Mouse (Mus musculus) thymus, adult 2 months (tissue): Measurements from ENCODE around the gene Hoxc10. TPM values are rescaled to one million over a fixed set of nuclear protein-coding genes. Genes with fewer than 3 reads are reported as not detected.

Experiments used
- DNase-seq: peaks from one replicate; pipeline ENCODE4 v3.0.0; 2021
- H3K27ac ChIP-seq: fragments of 200-500 bp; 2 replicates; pipeline ENCODE4 v1.5.1; 2012; ENCODE audit warnings: low read length, control low read depth; ENCODE audit not compliant: control insufficient read depth, insufficient read depth
- H3K27me3 ChIP-seq: fragments of 200-500 bp; 2 replicates; pipeline ENCODE4 v1.6.1; 2012; ENCODE audit warnings: mild to moderate bottlenecking, low read length, moderate library complexity, mixed read lengths; ENCODE audit not compliant: control insufficient read depth, insufficient read depth
- H3K36me3 ChIP-seq: fragments of 200-500 bp; 2 replicates; pipeline ENCODE4 v1.6.1; 2012; ENCODE audit warnings: mild to moderate bottlenecking, low read length, moderate library complexity; ENCODE audit not compliant: control insufficient read depth, insufficient read depth
- H3K4me1 ChIP-seq: fragments of 200-500 bp; replicated peaks from 2 replicates; pipeline ENCODE4 v1.6.1; 2012; ENCODE audit warnings: low read length; ENCODE audit not compliant: control insufficient read depth, insufficient read depth
- H3K4me3 ChIP-seq: fragments of 200-500 bp; 2 replicates; pipeline ENCODE4 v1.5.1; 2012; ENCODE audit warnings: mild to moderate bottlenecking, low read length, control low read depth, moderate library complexity; ENCODE audit not compliant: control insufficient read depth, insufficient read depth
- CTCF ChIP-seq: fragments of 200-500 bp; IDR thresholded peaks from 2 replicates; pipeline ENCODE4 v1.5.1; 2012; ENCODE audit warnings: mild to moderate bottlenecking, control low read depth, low read length, moderate library complexity, borderline replicate concordance; ENCODE audit not compliant: control insufficient read depth, poor library complexity, insufficient read depth; ENCODE audit errors: extremely low read depth
- POLR2A ChIP-seq: fragments of 200-500 bp; IDR thresholded peaks from 2 replicates; pipeline ENCODE4 v1.6.1; 2012; ENCODE audit warnings: mild to moderate bottlenecking, low read length, control low read depth, moderate library complexity; ENCODE audit not compliant: control insufficient read depth, poor library complexity, insufficient read depth; ENCODE audit errors: extremely low read depth
- WGBS: fragments of 180-500 bp; shearing (Covaris S2); methylation state at CpG from one replicate; pipeline ENCODE4 v1.1.7; 2018; 5-methylcytosine and 5-hydroxymethylcytosine counted together
- polyA plus RNA-seq: library from polyadenylated mRNA; depleted of rRNA; stranded (reverse); fragments of >200 nt; gene quantifications from 2 replicates; pipeline ENCODE4 v1.2.3, GENCODE M21; 2012

The Hoxc10 gene
- polyA plus RNA-seq, 1 experiment: 0.15 TPM

DNA sequence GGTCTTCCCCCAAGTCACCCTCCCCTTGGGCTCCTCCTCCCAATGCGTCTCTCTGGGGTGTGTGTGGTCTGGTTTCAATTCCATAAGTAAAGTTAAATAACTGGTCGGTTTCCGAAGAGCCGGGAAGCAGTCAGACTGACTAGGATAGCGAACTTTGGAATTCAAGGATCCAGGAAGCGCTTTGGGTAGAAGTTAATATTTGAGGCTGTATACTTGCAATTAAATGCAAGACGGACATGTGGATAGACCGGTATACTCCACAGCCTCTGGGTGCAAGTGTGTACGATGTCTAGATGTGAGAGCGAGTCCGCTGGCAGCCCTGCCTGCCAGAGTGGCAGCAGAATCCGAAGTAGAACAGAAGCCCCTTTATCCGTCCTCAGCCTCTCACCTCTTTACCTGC, 4.1 kb upstream of the Hoxc10 start:
- TF ChIP-seq POLR2A: no peak
- TF ChIP-seq CTCF: no peak
- no peak overlapping the region for H3K27ac ChIP-seq
- 16% methylated on average over 13 of the region's 13 CpGs for WGBS
- no peaks in the 10 kb centered on the region for H3K4me1 ChIP-seq
- no peak for DNase-seq
- H3K27me3 ChIP-seq: peaks cover 43% of the 10 kb centered on the region
- no peak overlapping the region for H3K4me3 ChIP-seq
- H3K36me3 ChIP-seq: no peaks in the 10 kb centered on the region

GRCm38 (mm10) chr15:102963259-102963658, 3.3 kb upstream of the Hoxc10 start:
- Histone ChIP-seq H3K4me3 (no peak overlapping the region), H3K4me1 (no peaks in the 10 kb centered on the region), H3K27ac (no peak overlapping the region), H3K36me3 (no peaks in the 10 kb centered on the region), H3K27me3 (peaks cover 39% of the 10 kb centered on the region)
- no peak for DNase-seq
- 16% methylated on average over 8 of the region's 8 CpGs for WGBS
- TF ChIP-seq POLR2A: no peak
- TF ChIP-seq CTCF: no peak

DNA sequence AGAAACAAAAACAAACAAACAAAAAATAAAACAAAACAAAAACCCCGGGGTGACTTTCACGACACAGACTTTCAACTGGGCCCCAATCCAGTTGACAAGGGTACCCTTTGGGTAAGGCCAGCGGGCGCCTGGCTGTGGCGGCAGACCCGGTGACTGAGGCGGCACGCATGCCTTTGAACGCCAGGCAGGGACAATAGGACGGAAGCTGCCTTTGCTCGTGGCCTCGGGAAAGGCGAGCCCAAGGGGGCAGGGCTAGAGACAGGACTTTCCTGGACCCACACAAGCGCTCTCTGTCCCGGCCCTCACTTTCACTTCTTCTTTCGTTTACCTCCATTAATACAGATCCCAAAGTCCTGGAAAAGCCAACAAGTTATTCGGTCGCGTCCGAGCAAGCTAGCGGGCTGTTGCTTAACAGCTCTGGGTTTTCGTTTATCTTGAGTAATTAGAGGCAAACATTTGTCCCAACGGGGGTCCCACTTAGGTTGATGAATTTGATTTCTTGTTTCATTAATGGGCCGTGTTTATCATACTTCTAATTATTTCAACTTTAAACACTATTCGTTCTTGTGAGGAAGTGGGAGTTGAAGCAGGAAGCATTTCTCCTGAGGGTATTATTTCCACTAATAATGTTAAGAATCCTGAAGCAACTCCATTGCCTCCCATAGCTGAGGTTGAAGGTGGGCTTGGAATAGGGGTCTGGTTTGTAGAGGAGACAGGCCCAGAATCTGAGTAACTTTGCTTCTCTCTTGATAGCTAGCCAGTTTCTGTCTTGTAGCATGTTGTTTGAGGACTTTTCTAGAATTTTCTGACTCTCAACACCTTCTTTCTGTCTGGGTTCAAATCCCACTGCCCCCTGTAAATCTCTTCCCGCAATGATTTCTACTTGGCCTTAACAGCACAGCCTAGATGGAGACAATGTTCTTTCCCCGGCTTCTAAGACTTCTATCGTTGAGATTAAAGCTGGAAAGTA, 2.6 kb upstream of the Hoxc10 start:
- Histone ChIP-seq H3K36me3 (no peaks in the 10 kb centered on the region), H3K4me3 (no peak overlapping the region), H3K27me3 (peaks cover 42% of the 10 kb centered on the region), H3K4me1 (no peaks in the 10 kb centered on the region), H3K27ac (no peak overlapping the region)
- no peak for DNase-seq
- WGBS: 5% methylated on average over 28 of the region's 28 CpGs
- TF ChIP-seq POLR2A (no peak), CTCF (no peak)

DNA sequence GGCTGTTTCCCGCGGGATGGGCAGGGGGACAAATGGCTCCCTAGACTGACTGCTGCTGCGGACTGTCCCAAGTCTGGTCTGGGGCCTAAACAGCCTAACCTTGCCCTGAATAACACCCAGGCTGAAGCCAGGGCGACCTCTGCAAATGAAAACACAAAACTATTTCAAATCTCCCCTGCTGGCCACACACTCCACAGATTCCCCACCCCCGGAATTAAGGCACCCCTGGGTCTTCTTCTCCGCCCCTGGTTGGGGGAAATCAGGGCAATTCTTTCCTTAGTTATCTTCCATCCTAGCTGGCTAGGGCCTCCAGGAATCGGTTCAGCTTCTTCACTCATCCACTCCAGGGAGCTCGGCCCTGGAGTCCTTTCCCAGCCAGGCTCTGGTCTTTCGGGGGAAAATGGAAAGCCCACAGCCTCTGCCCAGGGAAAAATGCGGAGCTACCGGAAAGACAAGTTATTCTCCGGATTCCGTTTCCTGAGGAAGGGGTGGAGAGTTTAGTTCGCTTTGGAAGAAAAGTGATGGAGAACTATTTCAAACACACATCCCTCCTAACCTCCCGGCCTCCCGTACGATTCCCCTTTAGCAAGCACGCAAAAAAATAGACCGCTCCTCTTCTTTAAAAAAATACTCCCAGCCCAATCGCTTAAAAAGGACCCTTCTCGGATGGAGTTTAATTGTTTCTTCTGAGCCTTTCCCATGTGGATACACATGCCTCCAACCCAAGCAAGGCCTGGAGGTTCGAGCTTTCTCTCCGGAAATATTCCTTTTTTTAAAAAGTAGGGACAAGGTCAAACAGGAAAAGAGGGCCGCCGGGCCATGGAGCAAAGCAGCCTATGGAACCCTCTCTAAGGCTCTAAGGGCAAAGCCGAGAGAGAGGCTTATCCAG, 1.3 kb upstream of the Hoxc10 start:
- Histone ChIP-seq H3K27ac (no peak overlapping the region), H3K36me3 (no peaks in the 10 kb centered on the region), H3K4me1 (no peaks in the 10 kb centered on the region), H3K27me3 (peaks cover 36% of the 10 kb centered on the region), H3K4me3 (no peak overlapping the region)
- DNase-seq: no peak
- TF ChIP-seq CTCF (no peak), POLR2A (no peak)
- WGBS: 15% methylated on average over 26 of the region's 26 CpGs

- Histone ChIP-seq H3K27me3 (peaks cover 34% of the 10 kb centered on the region), H3K4me1 (no peaks in the 10 kb centered on the region), H3K36me3 (no peaks in the 10 kb centered on the region), H3K27ac (no peak overlapping the region), H3K4me3 (no peak overlapping the region)
- peak; percentile 54; the same call in 1 of the 2 replicates for TF ChIP-seq CTCF
- no peak for TF ChIP-seq POLR2A
- DNase-seq: peak; percentile 53
- WGBS: 5% methylated on average over 30 of the region's 30 CpGs
These were observed 462 bp upstream of the Hoxc10 start for GRCm38 (mm10) chr15:102965892-102966775.

DNA sequence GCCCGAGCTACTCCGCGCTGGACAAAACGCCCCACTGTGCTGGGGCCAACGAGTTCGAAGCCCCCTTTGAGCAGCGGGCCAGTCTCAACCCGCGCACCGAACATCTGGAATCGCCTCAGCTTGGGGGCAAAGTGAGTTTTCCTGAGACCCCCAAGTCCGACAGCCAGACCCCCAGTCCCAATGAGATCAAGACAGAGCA, 615 bp downstream of the Hoxc10 start, which contains the start of gene Hoxc5:
Gene Hoxc5, plus strand, starts transcription at position 132 of the 199 bp plus-strand sequence.
- no peak within 1 kb of the TSS for H3K4me3 ChIP-seq

More for the DNA sequence above, 615 bp downstream of the Hoxc10 start, which contains the start of gene Hoxc5:
- Histone ChIP-seq H3K4me1 (no peaks in the 10 kb centered on the region), H3K27me3 (peaks cover 33% of the 10 kb centered on the region), H3K27ac (no peak within 1 kb of the TSS), H3K36me3 (no peaks in the 10 kb centered on the region)
- DNase-seq: no peak
- WGBS: 10% methylated on average over 12 of the region's 12 CpGs
- TF ChIP-seq POLR2A: no peak
- no peak for TF ChIP-seq CTCF
